Mouse (Mus musculus) liver, postnatal 0 days (tissue): ENCODE data around the gene Tspan4.

Experiments
- CTCF ChIP-seq: sonication (generic); IDR thresholded peaks from 2 replicates; pipeline ENCODE4 v1.5.1; 2016; ENCODE audit warnings: antibody characterized with exemption, low read depth
- EP300 ChIP-seq: IDR thresholded peaks from 2 replicates; pipeline ENCODE4 v1.6.1; 2016; ENCODE audit warnings: antibody characterized with exemption, low read depth, mild to moderate bottlenecking

- TF ChIP-seq CTCF (no peak), EP300 (no peak)
Measured at GRCm38 (mm10) chr7:141434464-141434863, 40.6 kb upstream of the Tspan4 start.
